Mouse (Mus musculus) forebrain, embryonic 11.5 days (tissue): Measurements from ENCODE around the gene Gdf5. TPM values are rescaled to one million over a fixed set of nuclear protein-coding genes. Genes with fewer than 3 reads are reported as not detected.

ENCODE experiments used
- ATAC-seq: fragments of 200-750 bp; cut with Nextera tagmentation; replicated peaks from 2 replicates; pipeline ENCODE4 v1.8.0; 2017; ENCODE audit warnings: moderate TSS enrichment; ENCODE audit not compliant: low FRiP score
- DNase-seq: peaks from one replicate; pipeline ENCODE4 v3.0.0-alpha.2; 2017; ENCODE audit warnings: low spot score
- H3K27ac ChIP-seq: fragments of 300-500 bp; sonication (generic); 2 replicates; pipeline ENCODE4 v1.5.1; 2014; ENCODE audit warnings: low read depth, low read length
- H3K27me3 ChIP-seq: fragments of 300-500 bp; sonication (generic); 2 replicates; pipeline ENCODE4 v1.6.1; 2014; ENCODE audit warnings: mild to moderate bottlenecking, low read length, mixed read lengths; ENCODE audit not compliant: control insufficient read depth, insufficient read depth
- H3K36me3 ChIP-seq: fragments of 300-500 bp; sonication (generic); 2 replicates; pipeline ENCODE4 v1.6.1; 2014; ENCODE audit warnings: mild to moderate bottlenecking, low read length, moderate library complexity, mixed read lengths; ENCODE audit not compliant: control insufficient read depth, insufficient read depth
- H3K4me1 ChIP-seq: fragments of 300-500 bp; sonication (generic); replicated peaks from 2 replicates; pipeline ENCODE4 v1.6.1; 2014; ENCODE audit warnings: low read length, mixed read lengths; ENCODE audit not compliant: control insufficient read depth, insufficient read depth
- H3K4me2 ChIP-seq: fragments of 300-500 bp; sonication (generic); 2 replicates; pipeline ENCODE4 v1.6.1; 2014; ENCODE audit warnings: low read depth, mild to moderate bottlenecking, low read length, moderate library complexity, mixed read lengths; ENCODE audit not compliant: severe bottlenecking
- H3K4me3 ChIP-seq: fragments of 300-500 bp; sonication (generic); 2 replicates; pipeline ENCODE4 v1.5.1; 2014; ENCODE audit warnings: low read depth, low read length
- H3K9ac ChIP-seq: fragments of 300-500 bp; sonication (generic); 2 replicates; pipeline ENCODE4 v1.6.1; 2014; ENCODE audit warnings: low read length
- H3K9me3 ChIP-seq: fragments of 300-500 bp; sonication (generic); 2 replicates; pipeline ENCODE4 v1.6.1; 2016; ENCODE audit warnings: low read length, mixed read lengths; ENCODE audit not compliant: control insufficient read depth
- WGBS: fragments of 180-500 bp; shearing (Covaris S2); extraction: QIAGEN DNeasy Blood & Tissue Kit; methylation state at CpG from one replicate; pipeline ENCODE4 v1.1.7; 2014; 5-methylcytosine and 5-hydroxymethylcytosine counted together
- polyA plus RNA-seq: library from polyadenylated mRNA; unstranded; fragments of >200 nt; fragmentation: Nextera tagmentation; extraction: Ambion mirVana; gene quantifications from 2 replicates; pipeline ENCODE4 v1.2.1, GENCODE M21; 2014

The Gdf5 gene
- polyA plus RNA-seq = 1.8 and 2.0 TPM in 2 replicates

- Histone ChIP-seq H3K4me1 (peaks cover 11% of the 10 kb centered on the region), H3K9me3 (no peaks in the 10 kb centered on the region), H3K9ac (0 out of 2 replicates have a peak within 1 kb of the TSS, but pooled peaks have one; percentile 16), H3K27me3 (no peaks in the 10 kb centered on the region), H3K36me3 (no peaks in the 10 kb centered on the region), H3K27ac (0 out of 2 replicates have a peak within 1 kb of the TSS, but pooled peaks have one; percentile 18), H3K4me2 (no peak within 1 kb of the TSS), H3K4me3 (no peak within 1 kb of the TSS)
- ATAC-seq = no peak
- WGBS = 44% methylated on average over 13 of the region's 13 CpGs
- no peak for DNase-seq
These were observed at the start of gene Gdf5 for GRCm38 (mm10) chr2:155945124-155945523. TSS of gene Gdf5 (minus strand) at chr2:155945367.

GRCm38 (mm10) chr2:155991863-155992321, 46.7 kb upstream of the Gdf5 start:
- Histone ChIP-seq H3K4me3 (no peak overlapping the region), H3K9ac (no peak overlapping the region), H3K4me2 (0 out of 2 replicates have a peak overlapping the region, but pooled peaks have one; percentile 15), H3K27ac (no peak overlapping the region), H3K9me3 (no peaks in the 10 kb centered on the region), H3K27me3 (no peaks in the 10 kb centered on the region), H3K4me1 (no peaks in the 10 kb centered on the region), H3K36me3 (peaks cover 21% of the 10 kb centered on the region)
- ATAC-seq (no peak), DNase-seq (no peak)
- 88% methylated on average over 14 of the region's 14 CpGs for WGBS

GRCm38 (mm10) chr2:155991151-155991550, 46.0 kb upstream of the Gdf5 start:
- Histone ChIP-seq H3K27ac (no peak overlapping the region), H3K27me3 (no peaks in the 10 kb centered on the region), H3K4me2 (no peak overlapping the region), H3K4me1 (no peaks in the 10 kb centered on the region), H3K9ac (no peak overlapping the region), H3K9me3 (no peaks in the 10 kb centered on the region), H3K36me3 (peaks cover 21% of the 10 kb centered on the region), H3K4me3 (no peak overlapping the region)
- DNase-seq (no peak), ATAC-seq (no peak)
- WGBS = 94% methylated on average over 10 of the region's 10 CpGs

GRCm38 (mm10) chr2:155989085-155989484, 43.9 kb upstream of the Gdf5 start:
- H3K9ac ChIP-seq = no peak overlapping the region
- 74% methylated on average over 4 of the region's 4 CpGs for WGBS
- H3K27ac ChIP-seq = no peak overlapping the region
- no peaks in the 10 kb centered on the region for H3K4me1 ChIP-seq
- no peaks in the 10 kb centered on the region for H3K27me3 ChIP-seq
- ATAC-seq (no peak), DNase-seq (no peak)
- H3K4me3 ChIP-seq = no peak overlapping the region
- peaks cover 21% of the 10 kb centered on the region for H3K36me3 ChIP-seq
- H3K9me3 ChIP-seq = no peaks in the 10 kb centered on the region
- no peak overlapping the region for H3K4me2 ChIP-seq

GRCm38 (mm10) chr2:155987131-155987530, 42.0 kb upstream of the Gdf5 start:
- Histone ChIP-seq H3K4me2 (no peak overlapping the region), H3K36me3 (peaks cover 25% of the 10 kb centered on the region), H3K4me3 (no peak overlapping the region), H3K27ac (no peak overlapping the region), H3K4me1 (no peaks in the 10 kb centered on the region), H3K9ac (no peak overlapping the region), H3K27me3 (no peaks in the 10 kb centered on the region), H3K9me3 (no peaks in the 10 kb centered on the region)
- WGBS = 95% methylated on average over 6 of the region's 6 CpGs
- ATAC-seq = no peak
- no peak for DNase-seq

GRCm38 (mm10) chr2:155985776-155986175, 40.6 kb upstream of the Gdf5 start:
- no peak overlapping the region for H3K4me2 ChIP-seq
- H3K4me3 ChIP-seq = no peak overlapping the region
- no peaks in the 10 kb centered on the region for H3K9me3 ChIP-seq
- H3K36me3 ChIP-seq = peaks cover 26% of the 10 kb centered on the region
- ATAC-seq (no peak), DNase-seq (no peak)
- no peak overlapping the region for H3K9ac ChIP-seq
- no peaks in the 10 kb centered on the region for H3K27me3 ChIP-seq
- H3K4me1 ChIP-seq = no peaks in the 10 kb centered on the region
- 96% methylated on average over 7 of the region's 7 CpGs for WGBS
- H3K27ac ChIP-seq = no peak overlapping the region

- no peak overlapping the region for H3K4me2 ChIP-seq
- H3K27me3 ChIP-seq = no peaks in the 10 kb centered on the region
- H3K36me3 ChIP-seq = peaks cover 29% of the 10 kb centered on the region
- ATAC-seq (no peak), DNase-seq (no peak)
- no peak overlapping the region for H3K27ac ChIP-seq
- no peak overlapping the region for H3K9ac ChIP-seq
- no peaks in the 10 kb centered on the region for H3K9me3 ChIP-seq
- no peaks in the 10 kb centered on the region for H3K4me1 ChIP-seq
- WGBS = 92% methylated on average over 5 of the region's 5 CpGs
- H3K4me3 ChIP-seq = no peak overlapping the region
These were observed 34.3 kb upstream of the Gdf5 start for GRCm38 (mm10) chr2:155979328-155979991.

- peaks cover 20% of the 10 kb centered on the region; the same call in 1 of the 2 replicates for H3K36me3 ChIP-seq
- 79% methylated on average over 14 of the region's 14 CpGs for WGBS
These were observed 29.0 kb upstream of the Gdf5 start for GRCm38 (mm10) chr2:155974087-155974731.

More at GRCm38 (mm10) chr2:155974087-155974731, 29.0 kb upstream of the Gdf5 start:
- no peaks in the 10 kb centered on the region for H3K4me1 ChIP-seq
- DNase-seq (no peak), ATAC-seq (no peak)
- H3K9ac ChIP-seq = no peak overlapping the region
- H3K27me3 ChIP-seq = no peaks in the 10 kb centered on the region
- H3K27ac ChIP-seq = no peak overlapping the region
- H3K9me3 ChIP-seq = no peaks in the 10 kb centered on the region
- H3K4me2 ChIP-seq = no peak overlapping the region
- H3K4me3 ChIP-seq = no peak overlapping the region
